Mouse (Mus musculus) bone marrow macrophage, adult 2 months (primary cell): ENCODE measurements around the gene Slc25a13.

ENCODE experiments used
- CTCF ChIP-seq: IDR thresholded peaks from 2 replicates; pipeline ENCODE4 v1.5.1; 2012; ENCODE audit warnings: low read depth, mild to moderate bottlenecking, low read length, moderate library complexity
- POLR2A ChIP-seq: IDR thresholded peaks from 2 replicates; pipeline ENCODE4 v1.6.1; 2012; ENCODE audit warnings: mild to moderate bottlenecking, low read depth, low read length, borderline replicate concordance

DNA sequence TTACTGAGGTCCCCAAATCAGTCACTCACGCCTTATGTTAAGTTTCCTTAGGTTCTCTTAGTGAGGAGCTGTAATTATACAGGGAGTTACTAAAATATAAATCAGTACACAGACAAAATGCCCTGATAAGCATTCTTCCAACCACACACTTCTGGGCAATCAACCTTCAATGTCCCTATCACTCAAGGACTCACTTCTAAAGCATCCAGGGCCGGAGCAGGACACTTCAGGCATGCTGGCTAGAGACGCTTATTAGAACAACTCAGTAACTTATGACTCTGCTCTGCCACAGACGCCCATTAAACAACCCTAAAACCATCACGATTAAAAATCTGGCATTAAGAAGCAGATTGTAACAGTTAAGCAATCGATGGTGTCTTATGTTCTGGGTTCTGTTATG, 19.6 kb downstream of the Slc25a13 start:
- TF ChIP-seq CTCF (no peak), POLR2A (no peak)
